Mouse (Mus musculus): ENCODE results near the gene Otop3.

GRCm38 (mm10) chr11:115381276-115381675 lies 46.7 kb downstream of the Otop3 start:
- TF ChIP-seq POLR2A (IDR thresholded peaks at IDR 0.05; ENCODE audit: borderline replicate concordance, extremely low read depth, insufficient read depth, insufficient read length, poor library complexity, severe bottlenecking) (no peak), CTCF (IDR thresholded peaks at IDR 0.05; ENCODE audit: borderline replicate concordance, extremely low read depth, insufficient read depth, insufficient read length) (no peak)
